Mouse (Mus musculus): ENCODE results near the gene Aqp1. TPM values are rescaled to one million over a fixed set of nuclear protein-coding genes. Genes with fewer than 3 reads are reported as not detected.

Aqp1 gene
- total RNA-seq, 2 experiments from 2014 or later, result 426 to 457 TPM

DNA sequence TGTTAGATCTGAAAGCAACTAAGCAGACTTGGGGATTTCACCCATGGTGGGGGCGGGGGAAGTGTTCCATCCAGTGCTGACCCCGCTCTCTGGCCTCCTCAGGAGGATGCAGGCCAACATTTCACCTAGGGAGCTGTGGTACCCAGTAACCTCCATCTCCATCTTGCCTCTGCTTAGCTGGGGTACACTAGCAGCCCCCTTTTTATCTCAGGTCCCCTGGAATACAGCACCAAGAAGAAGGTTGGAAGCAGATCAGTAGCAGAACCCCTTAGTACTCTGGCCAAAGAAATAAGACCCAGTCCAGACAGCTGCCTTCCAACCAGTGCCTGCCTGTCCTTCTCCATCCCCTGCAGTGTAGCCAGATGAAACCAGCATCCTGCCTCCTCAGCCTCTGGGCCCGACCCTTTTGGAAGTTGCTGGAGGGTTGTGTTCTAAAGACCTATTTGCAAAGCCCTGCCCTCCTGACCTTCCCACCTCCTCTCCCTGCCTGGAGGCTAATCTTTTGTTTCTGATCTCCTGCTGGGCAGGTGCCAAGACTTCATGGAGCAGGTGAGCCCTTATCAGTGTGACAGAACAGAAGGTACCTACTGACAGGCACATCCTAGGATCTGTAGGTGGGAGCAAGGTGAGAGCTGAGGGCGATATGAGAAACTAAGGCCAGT is 18.4 kb downstream of the Aqp1 start:
- intact Hi-C loops (cut with DNase I), result loop anchor here (5.0 kb wide), 1 partner anchor 62 kb away; no protein-coding TSS in a partner anchor
- no peak for DNase-seq (ENCODE audit: low spot score)

DNA sequence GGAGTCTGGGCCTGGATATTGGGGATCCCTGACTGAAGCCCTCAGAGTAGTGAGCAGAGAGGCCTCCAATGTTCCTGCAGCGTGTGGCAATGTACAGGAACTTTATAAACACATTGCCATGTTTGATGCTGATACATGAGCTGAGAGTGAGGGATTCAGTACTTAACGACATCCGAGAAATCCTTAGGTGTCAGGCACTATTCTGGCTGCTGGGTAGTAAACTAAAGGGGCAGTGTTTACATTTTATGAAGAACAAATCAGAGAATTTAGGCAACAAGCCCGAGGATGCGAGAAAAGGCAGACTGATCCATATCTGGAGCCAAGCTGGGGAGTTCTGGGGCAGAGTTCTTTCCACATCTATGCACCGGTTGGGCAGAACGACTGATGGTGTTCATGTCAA is 19.3 kb downstream of the Aqp1 start:
- intact Hi-C loops (cut with DNase I), result no loop called here

GRCm38 (mm10) chr6:55356017-55356703 is 19.9 kb downstream of the Aqp1 start:
- intact Hi-C loops (cut with DNase I), result loop anchor here (1.0 kb wide), 1 partner anchor 111 kb away; no protein-coding TSS in a partner anchor
- peak; percentile 56 for DNase-seq (ENCODE audit: low spot score)

More for the DNA sequence above, 19.3 kb downstream of the Aqp1 start:
- no peak for DNase-seq (ENCODE audit: low spot score)

- intact Hi-C loops (cut with DNase I), result loop anchor here (1.0 kb wide), 1 partner anchor 112 kb away; no protein-coding TSS in a partner anchor
- DNase-seq (ENCODE audit: low spot score), result no peak
These were observed 20.9 kb downstream of the Aqp1 start for GRCm38 (mm10) chr6:55356976-55357635.

- intact Hi-C loops (cut with DNase I), result no loop called here
- no peak for DNase-seq (ENCODE audit: low spot score)
These were observed 21.4 kb downstream of the Aqp1 start for GRCm38 (mm10) chr6:55357636-55358031.

DNA sequence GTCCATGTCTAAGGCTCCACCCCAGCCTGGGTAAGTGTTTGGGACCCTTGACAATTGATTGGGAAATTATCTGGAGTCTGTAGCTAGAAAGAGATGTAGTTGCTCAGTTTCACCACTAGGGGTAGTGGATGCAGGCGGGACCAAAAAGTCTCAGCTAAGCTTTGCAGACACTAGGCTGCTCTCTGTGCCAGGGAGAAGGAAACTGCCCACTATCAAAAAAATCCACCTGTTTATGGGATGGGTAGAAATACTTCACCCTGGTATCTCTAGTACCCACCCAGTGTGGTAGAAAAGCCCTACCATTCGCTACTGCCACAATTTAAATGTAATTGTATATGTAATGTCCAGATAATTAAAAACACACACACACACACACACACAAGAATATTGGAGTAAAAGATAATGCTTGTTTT is 22.5 kb downstream of the Aqp1 start:
- intact Hi-C loops (cut with DNase I), result no loop called here
- DNase-seq (ENCODE audit: low spot score), result no peak

DNA sequence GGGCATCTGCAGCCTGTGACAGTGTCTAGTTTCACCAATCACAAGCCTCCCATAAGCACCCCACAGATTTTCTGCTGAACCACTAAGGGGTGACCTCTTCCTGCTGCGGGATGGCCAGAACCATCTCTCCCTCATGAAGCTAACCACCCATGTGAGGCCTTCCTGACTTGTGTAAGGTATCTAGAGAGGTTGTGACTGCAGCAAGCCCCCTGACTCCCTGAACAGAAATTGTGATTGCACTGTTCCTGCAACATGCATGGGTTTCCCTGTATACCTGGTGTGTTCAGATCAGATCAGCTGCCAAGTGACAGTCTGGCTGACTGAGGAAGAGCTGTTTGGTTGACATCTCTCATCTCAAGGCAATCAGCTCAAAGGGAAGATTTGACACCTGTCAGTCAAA is 26.4 kb downstream of the Aqp1 start:
- intact Hi-C loops (cut with DNase I), result no loop called here
- DNase-seq (ENCODE audit: low spot score), result no peak

GRCm38 (mm10) chr6:55367126-55367525 is 30.9 kb downstream of the Aqp1 start:
- no peak for DNase-seq (ENCODE audit: low spot score)
- intact Hi-C loops (cut with DNase I), result no loop called here

DNA sequence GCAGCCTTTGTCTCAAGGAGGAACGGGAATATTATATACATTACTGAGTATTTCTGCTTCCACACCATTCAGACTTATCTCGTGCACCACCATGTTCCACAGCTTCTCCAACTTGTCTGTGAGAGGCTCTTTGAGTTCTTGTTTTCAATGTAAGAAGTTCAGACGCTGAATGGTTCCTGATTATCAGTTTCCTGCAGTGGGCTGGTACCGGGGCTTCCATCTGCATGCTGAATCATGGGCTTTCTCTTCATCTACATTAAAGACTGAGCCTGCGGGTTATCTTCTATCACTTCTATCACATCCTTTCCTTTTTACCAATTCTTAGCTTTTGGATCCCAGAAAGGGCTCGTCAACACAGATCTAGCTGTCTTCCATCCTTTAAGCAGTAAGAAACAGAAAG is 34.6 kb downstream of the Aqp1 start:
- intact Hi-C loops (cut with DNase I), result no loop called here
- no peak for DNase-seq (ENCODE audit: low spot score)

DNA sequence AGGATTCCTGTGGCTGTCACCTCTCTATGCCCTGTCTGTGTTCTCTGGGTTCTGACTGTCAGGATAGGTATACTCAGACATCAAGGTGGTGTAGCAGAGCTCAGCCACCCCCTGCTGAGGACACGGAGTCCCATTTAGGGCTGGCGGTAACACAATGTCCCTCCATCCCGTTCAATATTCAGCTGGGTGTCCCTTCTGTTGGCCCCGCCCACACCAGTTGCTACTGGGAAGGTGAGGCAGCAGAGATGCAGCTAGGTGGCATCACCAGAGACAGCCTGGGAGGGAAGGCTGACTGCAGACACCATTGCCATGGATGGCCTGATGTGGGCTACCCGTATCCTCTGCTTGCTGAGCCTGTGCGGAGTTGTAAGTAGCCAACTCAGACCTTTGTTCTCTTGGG is 39.8 kb downstream of the Aqp1 start, which contains the start of gene Ghrhr:
Ghrhr (plus strand) TSS at position 220 of the 400 bp plus-strand sequence.
- DNase-seq (ENCODE audit: low spot score), result no peak
- intact Hi-C loops (cut with DNase I), result no loop called here

- intact Hi-C loops (cut with DNase I), result no loop called here
- DNase-seq (ENCODE audit: low spot score), result no peak
These were observed 40.3 kb downstream of the Aqp1 start for GRCm38 (mm10) chr6:55376511-55376910.

DNA sequence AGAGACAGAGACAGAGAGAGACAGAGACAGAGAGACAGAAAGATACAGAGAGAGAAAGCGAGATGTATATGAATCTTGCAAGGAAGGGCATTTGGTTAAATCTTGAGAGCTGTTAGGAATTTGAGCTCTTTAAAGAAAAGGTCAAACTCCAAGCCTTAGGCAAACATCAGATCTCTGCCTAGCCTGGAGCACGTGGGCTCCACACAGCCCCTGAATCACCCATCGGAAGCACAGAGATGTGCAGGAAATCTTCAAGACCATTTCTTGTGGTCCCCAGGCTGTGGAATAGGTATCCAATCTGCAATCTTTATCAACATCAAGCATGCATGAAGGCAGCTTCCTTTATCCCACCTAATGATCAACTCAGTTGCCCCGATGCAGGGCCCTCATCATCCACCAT is 41.2 kb downstream of the Aqp1 start:
- intact Hi-C loops (cut with DNase I), result no loop called here
- DNase-seq (ENCODE audit: low spot score), result no peak

GRCm38 (mm10) chr6:55379641-55380335 is 43.6 kb downstream of the Aqp1 start:
- no peak for DNase-seq (ENCODE audit: low spot score)

GRCm38 (mm10) chr6:55381966-55382365 is 45.7 kb downstream of the Aqp1 start:
- DNase-seq (ENCODE audit: low spot score), result no peak
- intact Hi-C loops (cut with DNase I), result no loop called here

More at GRCm38 (mm10) chr6:55379641-55380335, 43.6 kb downstream of the Aqp1 start:
- intact Hi-C loops (cut with DNase I), result no loop called here

GRCm38 (mm10) chr6:55383897-55384296 is 47.7 kb downstream of the Aqp1 start:
- DNase-seq (ENCODE audit: low spot score), result no peak
- intact Hi-C loops (cut with DNase I), result loop anchor here (1.0 kb wide), 1 partner anchor 151 kb away; no protein-coding TSS in a partner anchor

GRCm38 (mm10) chr6:55384356-55384951 is 48.2 kb downstream of the Aqp1 start:
- no peak for DNase-seq (ENCODE audit: low spot score)
- intact Hi-C loops (cut with DNase I), result no loop called here

DNA sequence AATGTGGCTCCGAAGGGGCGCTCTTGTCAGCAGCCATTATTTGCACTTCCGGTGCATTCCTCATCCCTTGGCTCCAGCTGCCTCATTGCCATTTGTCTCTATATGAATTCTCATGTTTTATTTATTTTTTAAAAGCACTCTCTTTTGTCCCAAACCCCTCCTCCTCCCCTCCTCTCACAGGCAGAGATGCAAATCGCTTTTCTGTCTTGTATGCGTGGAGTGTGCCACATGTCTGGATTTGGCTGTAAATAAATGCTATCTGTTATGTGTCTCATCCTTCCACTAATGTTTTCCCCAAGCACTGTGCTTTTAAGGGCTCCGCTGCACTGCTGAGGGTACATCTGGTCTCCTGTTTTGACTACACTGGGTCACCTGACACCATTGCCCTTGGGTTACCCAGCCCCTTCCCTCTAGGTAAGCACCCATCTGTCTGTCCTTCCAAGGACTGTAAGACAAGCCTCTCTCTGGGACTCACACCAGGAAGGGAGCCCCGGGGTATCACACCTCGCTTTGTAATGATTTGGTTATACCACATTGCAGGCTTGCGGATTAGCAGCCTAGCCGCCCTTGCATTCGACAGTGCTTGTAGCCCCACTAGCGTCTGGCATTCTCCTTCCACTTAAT is 52.4 kb downstream of the Aqp1 start:
- DNase-seq (ENCODE audit: low spot score), result no peak
- intact Hi-C loops (cut with DNase I), result no loop called here

GRCm38 (mm10) chr6:55389321-55389720 is 53.1 kb downstream of the Aqp1 start:
- intact Hi-C loops (cut with DNase I), result no loop called here
- DNase-seq (ENCODE audit: low spot score), result no peak

DNA sequence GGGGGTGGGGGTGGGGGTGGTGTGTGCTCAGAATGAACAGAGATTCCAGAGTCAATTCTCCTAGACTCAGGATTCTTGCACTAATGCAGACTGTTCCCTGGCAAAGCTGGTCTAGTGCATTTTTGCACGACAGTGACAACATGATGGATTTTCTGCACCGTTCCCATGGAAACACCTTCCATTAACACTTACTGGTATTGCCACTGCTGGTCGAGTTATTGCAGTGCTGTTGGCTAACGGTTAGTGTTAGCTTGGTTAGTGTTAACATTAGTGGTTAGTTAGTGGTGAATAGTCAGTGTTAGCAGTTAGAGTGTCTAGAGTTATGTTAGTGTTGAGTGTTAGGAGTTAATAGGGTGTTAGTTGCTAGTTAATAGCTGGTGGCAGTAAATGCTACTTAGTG is 55.6 kb downstream of the Aqp1 start:
- intact Hi-C loops (cut with DNase I), result loop anchor here (1.0 to 5.0 kb wide), 3 partner anchors 65 to 560 kb away; no protein-coding TSS in a partner anchor

More for the DNA sequence above, 55.6 kb downstream of the Aqp1 start:
- DNase-seq (ENCODE audit: low spot score), result no peak
